Mouse (Mus musculus): ENCODE data around the gene Tox3.

GRCm38 (mm10) chr8:90392643-90393042 lies 44.5 kb upstream of the Tox3 start:
- TF ChIP-seq CTCF (IDR thresholded peaks at IDR 0.05; ENCODE audit: low read depth, low read length) (no peak), GATA2 (IDR thresholded peaks at IDR 0.05; ENCODE audit: borderline replicate concordance, low read depth, low read length) (no peak)
